9 mouse cellular contexts compared by ENCODE assay signal in the genomic region with DNA sequence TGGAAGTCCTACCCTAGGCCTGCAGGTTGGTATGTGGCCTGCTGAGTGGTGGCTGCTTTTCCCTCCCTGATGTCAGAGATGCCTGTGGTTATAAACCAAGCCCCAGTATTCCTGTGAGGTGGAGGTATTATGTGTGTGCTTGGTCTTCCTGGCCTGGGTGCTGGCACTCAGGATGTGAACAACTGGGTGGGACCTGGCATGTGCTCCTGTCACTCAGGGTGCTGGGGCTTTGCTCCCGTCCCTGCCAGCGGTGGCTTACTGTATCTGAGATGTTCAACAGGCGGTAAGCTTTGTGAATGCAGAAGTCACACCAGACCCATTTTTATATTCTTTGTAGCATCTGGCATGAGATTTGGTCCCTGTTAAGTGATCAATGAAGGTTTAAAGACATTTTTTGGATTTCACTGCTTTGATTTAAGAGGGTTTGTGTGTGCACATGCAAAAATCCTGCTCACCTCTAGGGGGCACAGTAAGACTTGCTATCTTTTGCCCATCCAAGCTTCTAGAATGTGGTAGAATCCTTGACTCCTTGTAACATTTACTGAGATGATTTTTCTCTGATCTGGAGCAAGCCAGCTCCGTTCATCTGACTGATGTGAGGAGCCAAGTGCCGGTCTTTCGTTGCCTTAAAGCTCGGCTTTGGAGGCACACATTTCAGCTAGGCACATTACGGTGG. TPM values are rescaled to one million over a fixed set of nuclear protein-coding genes. Genes with fewer than 3 reads are reported as not detected.
A peak's percentile ranks its signal among the peaks of the same experiment; 100 is the strongest.
DNase-seq lines count a peak whose midpoint lies in the region; TF ChIP-seq lines count a peak whose summit lies in the region.
"Had no signal": no experiment of that assay in that cellular context is flagged by ENCODE, and none has a peak within 500 bp of the region (broad histone marks: within the 10 kb centered on the region; RNA-seq: fewer than 3 reads in every experiment).

No protein-coding gene starts in this region.

- no peak overlapping the region for H3ac ChIP-seq in myocyte (ENCODE audit: control insufficient read depth, insufficient read length)

- H3K4me2 ChIP-seq in myocyte (ENCODE audit: low read depth), result no peak overlapping the region
- H3K4me2 ChIP-seq: embryonic facial prominence, embryonic 12.5 days had no signal

- peak; percentile 54; the same call in 1 of the 2 replicates for TF ChIP-seq CTCF in cerebellum, adult 2 months (IDR thresholded peaks at IDR 0.05; ENCODE audit: borderline replicate concordance, insufficient read depth, low read depth, low read length)

- peak; percentile 65 for DNase-seq in urinary bladder, postnatal 14 days (ENCODE audit: low spot score)
- no peak for DNase-seq in urinary bladder, adult 2 months (ENCODE audit: low spot score)
- DNase-seq in cerebellum, adult 2 months, result peak; percentile 60 to 63
- peak; percentile 45 to 70 for DNase-seq in frontal cortex, postnatal 10 days (ENCODE audit: low spot score in 2 of 2)
- peak; percentile 41 to 55 for DNase-seq in kidney, adult 8-10 months
- DNase-seq in limb, embryonic 10.5 days (ENCODE audit: low spot score), result peak; percentile 56
- no peak for DNase-seq in yolk sac, embryonic 10.5 days (ENCODE audit: low spot score)

- TF ChIP-seq POLR2A in cerebellum, adult 2 months (IDR thresholded peaks at IDR 0.05; ENCODE audit: borderline replicate concordance, insufficient read depth, low read length), result no peak
- no peak for TF ChIP-seq POLR2A in myocyte (IDR thresholded peaks at IDR 0.05; ENCODE audit: insufficient read length, low read depth)

- H3K4me1 ChIP-seq in cerebellum, adult 2 months (ENCODE audit: control insufficient read depth, insufficient read depth, low read length), result no peaks in the 10 kb centered on the region
- H3K4me1 ChIP-seq in limb, embryonic 10.5 days, result peaks cover 34% of the 10 kb centered on the region

- H3K9me3 ChIP-seq in limb, embryonic 10.5 days (replicated peaks), result no peaks in the 10 kb centered on the region
- H3K9me3 ChIP-seq: embryonic facial prominence, embryonic 12.5 days had no signal

- 65% methylated on average over 8 of the region's 8 CpGs for WGBS in cerebellum, adult 2 months
- 87% methylated on average over 8 of the region's 8 CpGs for WGBS in limb, embryonic 10.5 days

- H3K27ac ChIP-seq in cerebellum, adult 2 months (ENCODE audit: insufficient read depth, low read length), result no peak overlapping the region
- H3K27ac ChIP-seq in limb, embryonic 10.5 days, result no peak overlapping the region
- H3K27ac ChIP-seq: embryonic facial prominence, embryonic 12.5 days had no signal

- H3K36me3 ChIP-seq in limb, embryonic 10.5 days, result 0 out of 2 replicates have a peak, but pooled peaks cover 6% of the 10 kb centered on the region
- no peaks in the 10 kb centered on the region for H3K36me3 ChIP-seq in myocyte (ENCODE audit: control insufficient read depth, insufficient read depth)
- H3K36me3 ChIP-seq: embryonic facial prominence, embryonic 12.5 days had no signal

- no peak overlapping the region for H3K4me3 ChIP-seq in cerebellum, adult 2 months (replicated peaks; ENCODE audit: insufficient read depth, low read depth, low read length)
- H3K4me3 ChIP-seq in limb, embryonic 10.5 days, result no peak overlapping the region
- H3K4me3 ChIP-seq in myocyte, result no peak overlapping the region
- H3K4me3 ChIP-seq: embryonic facial prominence, embryonic 12.5 days had no signal

- no peaks in the 10 kb centered on the region for H3K79me2 ChIP-seq in myocyte (ENCODE audit: control insufficient read depth, insufficient read depth)

- no peaks in the 10 kb centered on the region for H3K27me3 ChIP-seq in cerebellum, adult 2 months (ENCODE audit: control insufficient read depth, insufficient read depth, low read length)
- peaks cover 4% of the 10 kb centered on the region for H3K27me3 ChIP-seq in limb, embryonic 10.5 days (ENCODE audit: low read depth, poor library complexity, severe bottlenecking)
- no peaks in the 10 kb centered on the region for H3K27me3 ChIP-seq in myocyte (ENCODE audit: control insufficient read depth, insufficient read depth, insufficient read length)

TF ChIP-seq in myocyte, 11 proteins besides CTCF, POLR2A, EP300 and RAD21:
- TF ChIP-seq MYOG (IDR thresholded peaks at IDR 0.05; ENCODE audit: control insufficient read depth in 1 of 3, insufficient read depth in 1 of 3, insufficient read length in 2 of 3, low read depth in 2 of 3), result peak in 1 of 3 experiments; percentile 8
- TF ChIP-seq TCF3 (IDR thresholded peaks at IDR 0.05; ENCODE audit: insufficient read length, low read depth), result peak; percentile 19
- TF ChIP-seq MYOD1 (IDR thresholded peaks at IDR 0.05; ENCODE audit: control insufficient read depth in 1 of 3, insufficient read length in 2 of 3, low read depth in 2 of 3), result peak in 2 of 3 experiments; percentile 79 to 83
- TF ChIP-seq POLR2AphosphoS2 (IDR thresholded peaks at IDR 0.05; ENCODE audit: insufficient read length, low read depth), result no peak
- TF ChIP-seq TCF12 (IDR thresholded peaks at IDR 0.05; ENCODE audit: insufficient read depth, poor library complexity, severe bottlenecking), result no peak
- no peak for TF ChIP-seq MAX (IDR thresholded peaks at IDR 0.05; ENCODE audit: low read depth)
- TF ChIP-seq REST (IDR thresholded peaks at IDR 0.05; ENCODE audit: insufficient read depth, insufficient read length), result no peak
- TF ChIP-seq CEBPB (IDR thresholded peaks at IDR 0.05; ENCODE audit: insufficient read depth, poor library complexity, severe bottlenecking), result no peak
- TF ChIP-seq SRF (IDR thresholded peaks at IDR 0.05; ENCODE audit: control insufficient read depth, insufficient read length, low read depth), result no peak
- no peak for TF ChIP-seq E2F4 (IDR thresholded peaks at IDR 0.05; ENCODE audit: insufficient read depth)
- TF ChIP-seq USF1 (IDR thresholded peaks at IDR 0.05; ENCODE audit: low read depth), result no peak
TF ChIP-seq in myocyte: peak in this region for 3.

RNA-seq across cellular contexts. Expression of a gene that starts 9.8 kb away (rescaled TPM):
- polyA plus RNA-seq in urinary bladder, adult 2 months (2012; rRNA removed), result 61.9 and 62.0 TPM in 2 replicates
- 120 and 128 TPM in 2 replicates for polyA plus RNA-seq in cerebellum, adult 2 months (2012; rRNA removed)
- 138 and 157 TPM in 2 replicates for polyA plus RNA-seq in limb, embryonic 10.5 days (2016; fragmentation: Nextera tagmentation; extraction: Ambion mirVana)
- 180 TPM for polyA plus RNA-seq in myocyte (2012; fragmentation: generic; extraction: Trizol)

RNA-seq across cellular contexts. Expression of a gene that starts 10.3 kb away (rescaled TPM):
- 11.8 and 13.6 TPM in 2 replicates for polyA plus RNA-seq in urinary bladder, adult 2 months (2012; rRNA removed)
- polyA plus RNA-seq in cerebellum, adult 2 months (2012; rRNA removed), result 14.6 and 16.0 TPM in 2 replicates
- polyA plus RNA-seq in limb, embryonic 10.5 days (2016; fragmentation: Nextera tagmentation; extraction: Ambion mirVana), result 11.8 and 12.3 TPM in 2 replicates
- 14.0 TPM for polyA plus RNA-seq in myocyte (2012; fragmentation: generic; extraction: Trizol)

Comparison
In these comparisons a context has a peak if more than half of its experiments do, and no peak if none do; other contexts are left out.
1. DNase-seq: peak in urinary bladder, postnatal 14 days (single experiment), cerebellum, adult 2 months (2 of 2), frontal cortex, postnatal 10 days (2 of 2), kidney, adult 8-10 months (2 of 2) and limb, embryonic 10.5 days (single experiment); none in urinary bladder, adult 2 months (single experiment) and yolk sac, embryonic 10.5 days (single experiment).